Mouse (Mus musculus) embryonic fibroblast, embryonic 13.5 days (primary cell): ENCODE data around the gene Spsb1. TPM values are rescaled to one million over a fixed set of nuclear protein-coding genes. Genes with fewer than 3 reads are reported as not detected.

Experiments
- H3K27ac ChIP-seq: 2 replicates; pipeline ENCODE4 v1.5.1; 2012; ENCODE audit warnings: low read length, control low read depth, inconsistent platforms; ENCODE audit not compliant: insufficient read depth
- H3K4me1 ChIP-seq: 2 replicates; pipeline ENCODE4 v1.6.1; 2011; ENCODE audit warnings: low read length; ENCODE audit not compliant: control insufficient read depth, insufficient read depth
- H3K4me3 ChIP-seq: 2 replicates; pipeline ENCODE4 v1.5.1; 2011; ENCODE audit warnings: mild to moderate bottlenecking, control low read depth, low read length; ENCODE audit not compliant: insufficient read depth
- CTCF ChIP-seq: IDR thresholded peaks from 2 replicates; pipeline ENCODE4 v1.5.1; 2011; ENCODE audit warnings: mild to moderate bottlenecking, control low read depth, low read length, moderate library complexity, borderline replicate concordance; ENCODE audit not compliant: insufficient read depth
- POLR2A ChIP-seq: IDR thresholded peaks from 2 replicates; pipeline ENCODE4 v1.6.1; 2011; ENCODE audit warnings: low read depth, mild to moderate bottlenecking, control low read depth, low read length, moderate library complexity
- polyA plus RNA-seq: library from polyadenylated mRNA; stranded (reverse); fragments of >200 nt; gene quantifications from 2 replicates; pipeline ENCODE4 v1.2.4, GENCODE M21; 2011; ENCODE audit warnings: low read depth; ENCODE audit not compliant: missing spikeins, insufficient read length

Spsb1 gene
- polyA plus RNA-seq, 1 experiment, result 36.4 TPM

- TF ChIP-seq CTCF, result no peak
- no peak for TF ChIP-seq POLR2A
- Histone ChIP-seq H3K4me1 (peaks cover 15% of the 10 kb centered on the region), H3K4me3 (no peak overlapping the region), H3K27ac (peak overlapping the region; percentile 58)
These were observed 41.1 kb upstream of the Spsb1 start for GRCm38 (mm10) chr4:149995911-149996310.

- H3K27ac ChIP-seq, result no peak overlapping the region
- no peak overlapping the region for H3K4me3 ChIP-seq
- H3K4me1 ChIP-seq, result peaks cover 17% of the 10 kb centered on the region
- TF ChIP-seq POLR2A, result no peak
- no peak for TF ChIP-seq CTCF
These were observed 39.4 kb upstream of the Spsb1 start for GRCm38 (mm10) chr4:149994218-149994617.

DNA sequence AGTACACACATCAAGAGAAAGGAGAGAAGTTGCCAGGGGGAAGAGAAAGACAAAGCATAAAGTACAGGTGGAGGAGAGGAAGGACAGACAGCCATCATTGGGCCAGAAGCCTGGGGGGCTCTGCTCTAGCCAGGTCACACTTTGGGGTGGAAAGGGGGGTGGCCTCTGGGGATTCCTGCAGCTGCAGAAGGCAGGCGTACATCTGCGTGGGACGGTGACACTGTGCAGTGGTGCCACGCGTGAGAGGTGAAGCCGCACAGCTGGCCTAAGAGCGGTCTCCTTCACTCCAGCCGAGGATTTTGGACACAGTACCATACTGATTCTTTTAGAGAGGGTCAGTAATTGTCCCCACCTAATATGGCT lies 37.8 kb upstream of the Spsb1 start:
- Histone ChIP-seq H3K4me3 (no peak overlapping the region), H3K4me1 (peaks cover 17% of the 10 kb centered on the region), H3K27ac (no peak overlapping the region)
- TF ChIP-seq CTCF (no peak), POLR2A (no peak)

DNA sequence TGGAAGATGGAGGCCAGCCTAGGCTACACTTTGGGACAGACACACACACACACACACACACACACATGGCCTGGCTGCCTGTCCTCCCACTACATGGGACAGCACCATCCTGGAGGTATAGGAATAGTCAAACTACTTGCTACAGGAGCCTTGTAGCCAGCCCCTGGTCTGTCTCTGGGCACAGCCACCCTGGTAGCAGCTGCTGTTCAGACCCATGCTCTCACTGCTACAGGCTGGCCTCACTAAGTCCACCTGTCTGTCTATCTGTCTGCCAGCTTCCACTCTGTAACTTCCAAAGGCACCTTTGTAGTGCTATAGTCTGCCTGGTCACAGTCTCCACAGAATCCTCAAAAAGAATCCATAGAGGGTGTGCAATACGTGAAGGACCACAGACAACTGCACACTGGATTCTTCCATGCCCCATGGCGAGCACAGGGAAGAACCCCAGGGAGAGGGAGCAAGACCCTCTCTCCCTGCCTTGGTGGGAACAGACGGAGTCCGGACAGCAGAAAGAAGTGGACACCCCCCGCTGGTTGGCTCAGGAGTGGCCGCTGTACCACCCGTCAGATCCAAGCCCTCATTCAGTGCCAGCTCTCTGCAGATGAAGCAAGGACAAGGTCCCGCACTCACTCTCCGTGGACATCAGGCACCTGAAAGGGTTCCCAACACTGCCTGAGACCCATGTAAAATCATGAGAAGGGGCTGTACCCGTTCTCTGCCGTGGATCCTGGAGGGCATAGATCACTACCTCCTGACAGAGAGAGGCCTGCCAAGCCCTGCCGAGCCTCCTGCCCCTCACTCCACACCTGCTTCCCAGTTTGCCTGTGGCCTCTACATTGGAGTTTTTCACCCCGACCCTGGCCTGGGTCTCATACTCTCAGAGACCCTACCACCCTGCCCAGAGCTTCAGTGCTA lies 37.2 kb upstream of the Spsb1 start:
- H3K27ac ChIP-seq, result no peak overlapping the region
- H3K4me3 ChIP-seq, result no peak overlapping the region
- H3K4me1 ChIP-seq, result peaks cover 17% of the 10 kb centered on the region
- TF ChIP-seq CTCF (no peak), POLR2A (no peak)

DNA sequence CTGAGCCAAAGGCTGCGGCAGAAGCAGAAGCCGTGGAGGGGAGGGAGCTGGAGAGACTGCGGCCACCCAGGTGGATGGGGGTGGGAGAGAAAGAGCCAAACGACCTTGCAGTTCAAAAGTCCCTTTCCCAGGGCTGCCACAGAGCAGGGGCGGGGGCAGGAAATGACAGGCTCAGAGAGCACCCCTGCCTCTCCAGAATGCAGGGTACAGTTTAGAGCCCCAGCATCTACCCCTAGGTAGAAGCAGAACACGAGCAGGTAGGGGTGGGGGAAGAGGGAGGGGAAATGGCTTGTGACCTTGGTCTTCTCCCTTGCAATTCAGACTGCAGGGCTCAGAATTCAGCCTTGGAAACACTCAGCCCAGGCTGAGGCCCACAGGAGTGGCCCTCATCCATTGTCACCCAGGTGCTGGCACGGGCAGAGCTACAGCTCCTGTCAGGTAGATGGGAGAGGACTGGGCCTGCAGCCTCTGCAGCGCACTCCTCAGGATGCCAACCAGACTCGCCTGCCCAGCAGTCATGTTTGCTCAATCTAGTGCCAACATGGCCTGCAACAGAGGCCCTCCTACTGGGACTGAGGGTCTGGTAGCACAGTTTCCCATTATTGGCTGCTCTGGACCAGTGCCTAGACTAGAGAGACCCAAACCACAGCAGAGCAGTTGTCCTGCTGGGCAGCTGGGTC lies 36.3 kb upstream of the Spsb1 start:
- Histone ChIP-seq H3K4me3 (no peak overlapping the region), H3K27ac (peak overlapping the region; percentile 92; the same call in 1 of the 2 replicates), H3K4me1 (peaks cover 9% of the 10 kb centered on the region)
- TF ChIP-seq CTCF, result no peak
- no peak for TF ChIP-seq POLR2A

- no peak for TF ChIP-seq POLR2A
- TF ChIP-seq CTCF, result no peak
- Histone ChIP-seq H3K4me1 (peaks cover 9% of the 10 kb centered on the region), H3K27ac (peak overlapping the region; percentile 92), H3K4me3 (no peak overlapping the region)
These were observed 35.5 kb upstream of the Spsb1 start for GRCm38 (mm10) chr4:149990212-149990953.

DNA sequence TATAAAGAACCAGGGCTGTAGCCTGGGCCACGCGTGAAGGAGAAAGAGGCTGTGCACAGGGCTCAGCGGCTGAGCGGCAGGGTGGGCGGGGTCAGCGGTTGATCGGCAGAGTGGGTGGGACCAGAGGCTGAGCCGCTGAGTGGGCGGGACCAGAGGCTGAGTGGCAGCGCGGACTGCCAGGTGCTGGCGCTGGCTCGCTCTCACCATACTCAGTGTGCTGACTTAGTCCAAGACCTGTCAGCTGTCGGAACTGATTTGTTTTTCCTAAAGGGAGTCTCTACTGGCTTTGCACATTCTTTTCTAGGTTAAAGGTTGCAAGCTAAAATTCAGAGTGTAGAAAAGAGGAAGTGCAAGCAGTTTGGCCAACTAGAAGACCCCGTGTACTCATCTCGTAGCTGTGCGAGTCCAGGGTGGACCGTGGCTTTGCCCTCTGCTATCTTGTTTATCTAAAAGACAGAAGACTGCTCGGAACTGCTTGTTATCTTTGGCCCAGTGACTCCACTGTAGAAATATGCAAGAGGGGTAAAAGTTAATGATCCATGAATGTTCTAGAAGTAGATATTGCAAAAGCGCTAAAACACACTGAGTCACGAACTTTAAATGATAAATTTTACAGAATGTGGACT lies 34.2 kb upstream of the Spsb1 start:
- Histone ChIP-seq H3K4me3 (peak overlapping the region; percentile 7; the same call in 1 of the 2 replicates), H3K27ac (peak overlapping the region; percentile 93), H3K4me1 (peaks cover 9% of the 10 kb centered on the region)
- TF ChIP-seq CTCF (no peak), POLR2A (peak; percentile 34; the same call in 1 of the 2 replicates)

DNA sequence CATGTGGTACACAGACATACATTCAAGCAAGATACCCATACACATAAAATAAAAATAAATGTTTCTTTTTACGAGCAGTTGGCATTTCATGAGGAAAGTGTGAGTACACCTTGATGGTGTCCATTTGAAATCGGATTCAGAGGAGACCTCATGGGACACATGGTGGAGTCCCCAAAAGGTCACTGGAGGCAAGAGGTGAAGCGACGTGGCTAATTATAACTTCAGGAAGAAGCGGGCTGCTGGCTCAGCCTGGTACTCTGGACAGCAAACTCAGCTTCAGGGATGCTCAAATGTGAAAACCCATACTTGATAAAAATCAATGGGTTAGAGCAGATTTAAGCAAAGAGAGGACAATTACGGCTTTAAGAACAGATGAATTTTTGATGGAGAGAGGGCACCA lies 33.5 kb upstream of the Spsb1 start:
- no peak overlapping the region for H3K4me3 ChIP-seq
- peaks cover 9% of the 10 kb centered on the region for H3K4me1 ChIP-seq
- TF ChIP-seq POLR2A, result no peak
- no peak for TF ChIP-seq CTCF
- peak overlapping the region; percentile 93 for H3K27ac ChIP-seq

GRCm38 (mm10) chr4:149986671-149987417 lies 32.0 kb upstream of the Spsb1 start:
- TF ChIP-seq CTCF (no peak), POLR2A (no peak)
- peaks cover 9% of the 10 kb centered on the region for H3K4me1 ChIP-seq
- H3K27ac ChIP-seq, result no peak overlapping the region
- no peak overlapping the region for H3K4me3 ChIP-seq
